Mouse (Mus musculus) intestine, embryonic 15.5 days (tissue): Measurements from ENCODE around the gene Selenoo. TPM values are rescaled to one million over a fixed set of nuclear protein-coding genes. Genes with fewer than 3 reads are reported as not detected.

Experiments
- ATAC-seq: fragments of 200-750 bp; cut with Nextera tagmentation; 2 replicates; pipeline ENCODE4 v1.8.0; 2017; ENCODE audit warnings: moderate TSS enrichment, moderate library complexity
- H3K27ac ChIP-seq: fragments of 300-500 bp; sonication (generic); 2 replicates; pipeline ENCODE4 v1.5.1; 2015; ENCODE audit warnings: mild to moderate bottlenecking, inconsistent platforms
- H3K27me3 ChIP-seq: fragments of 300-500 bp; sonication (generic); replicated peaks from 2 replicates; pipeline ENCODE4 v1.6.1; 2015; ENCODE audit warnings: inconsistent platforms
- H3K36me3 ChIP-seq: fragments of 300-500 bp; sonication (generic); 2 replicates; pipeline ENCODE4 v1.6.1; 2015; ENCODE audit warnings: inconsistent platforms
- H3K4me1 ChIP-seq: fragments of 300-500 bp; sonication (generic); replicated peaks from 2 replicates; pipeline ENCODE4 v1.6.1; 2015; ENCODE audit warnings: inconsistent platforms
- H3K4me2 ChIP-seq: fragments of 300-500 bp; sonication (generic); replicated peaks from 2 replicates; pipeline ENCODE4 v1.6.1; 2015; ENCODE audit warnings: mild to moderate bottlenecking, inconsistent platforms
- H3K4me3 ChIP-seq: fragments of 300-500 bp; sonication (generic); replicated peaks from 2 replicates; pipeline ENCODE4 v1.5.1; 2015; ENCODE audit warnings: inconsistent platforms
- H3K9ac ChIP-seq: fragments of 300-500 bp; sonication (generic); 2 replicates; pipeline ENCODE4 v1.6.1; 2015; ENCODE audit warnings: inconsistent platforms
- H3K9me3 ChIP-seq: fragments of 300-500 bp; sonication (generic); 2 replicates; pipeline ENCODE4 v1.6.1; 2016; ENCODE audit warnings: inconsistent platforms
- WGBS: fragments of 180-500 bp; shearing (Covaris S2); methylation state at CpG from one replicate; pipeline ENCODE4 v1.1.7; 2015; 5-methylcytosine and 5-hydroxymethylcytosine counted together
- polyA plus RNA-seq: library from polyadenylated mRNA; unstranded; fragments of >200 nt; fragmentation: Nextera tagmentation; extraction: Ambion mirVana; gene quantifications from 2 replicates; pipeline ENCODE4 v1.2.1, GENCODE M21; 2015

Gene Selenoo
- polyA plus RNA-seq, 1 experiment from 2014 or later: 15.9 TPM

- no peak for ATAC-seq
- Histone ChIP-seq H3K27ac (no peak overlapping the region), H3K4me2 (no peak overlapping the region), H3K27me3 (peaks cover 27% of the 10 kb centered on the region), H3K9ac (no peak overlapping the region), H3K9me3 (no peaks in the 10 kb centered on the region), H3K4me3 (no peak overlapping the region), H3K4me1 (peaks cover 16% of the 10 kb centered on the region), H3K36me3 (no peaks in the 10 kb centered on the region)
- WGBS: 95% methylated on average over 5 of the region's 5 CpGs
Measured at GRCm38 (mm10) chr15:89136461-89137155, 47.7 kb downstream of the Selenoo start.

DNA sequence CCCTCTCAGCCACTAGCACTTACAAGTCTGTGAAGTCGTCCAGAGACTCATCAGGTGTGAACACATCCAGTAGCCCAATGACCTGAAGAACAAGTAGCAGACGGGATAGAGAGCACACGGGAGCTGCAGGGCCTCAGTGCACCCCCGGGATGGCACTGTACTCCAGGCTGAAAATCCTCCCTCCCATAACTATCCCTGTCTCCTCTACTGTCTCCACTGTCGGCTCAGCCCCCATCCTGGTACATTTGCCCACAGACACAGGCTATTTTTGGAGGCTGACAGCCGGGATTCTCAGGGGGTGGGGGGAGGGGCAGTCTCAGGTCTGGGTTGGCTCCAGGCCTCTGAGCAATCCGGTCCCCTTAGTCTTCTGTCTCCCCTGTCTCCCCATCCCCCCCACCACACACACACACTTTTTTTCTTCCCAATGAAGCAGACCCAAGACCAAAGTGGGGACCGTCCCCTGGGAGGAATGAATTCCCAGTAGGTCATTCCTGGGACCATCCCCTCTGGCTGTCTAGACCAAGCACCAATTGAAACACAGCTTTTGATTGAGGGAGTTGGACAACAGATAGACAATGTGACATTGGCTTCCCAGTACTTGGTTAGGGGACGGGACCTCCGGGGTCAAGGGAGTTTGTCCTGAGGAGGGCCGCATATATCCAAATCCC, 48.6 kb downstream of the Selenoo start:
- H3K36me3 ChIP-seq: no peaks in the 10 kb centered on the region
- H3K9me3 ChIP-seq: no peaks in the 10 kb centered on the region
- H3K4me2 ChIP-seq: no peak overlapping the region
- 72% methylated on average over 11 of the region's 11 CpGs for WGBS
- H3K27me3 ChIP-seq: peaks cover 28% of the 10 kb centered on the region
- H3K9ac ChIP-seq: no peak overlapping the region
- ATAC-seq: no peak
- peaks cover 18% of the 10 kb centered on the region for H3K4me1 ChIP-seq
- H3K27ac ChIP-seq: no peak overlapping the region
- H3K4me3 ChIP-seq: no peak overlapping the region

GRCm38 (mm10) chr15:89138046-89138405, 49.1 kb downstream of the Selenoo start:
- H3K9me3 ChIP-seq: no peaks in the 10 kb centered on the region
- H3K4me3 ChIP-seq: no peak overlapping the region
- H3K27ac ChIP-seq: no peak overlapping the region
- H3K36me3 ChIP-seq: no peaks in the 10 kb centered on the region
- WGBS: 83% methylated on average over 7 of the region's 7 CpGs
- ATAC-seq: no peak
- peaks cover 28% of the 10 kb centered on the region for H3K27me3 ChIP-seq
- peaks cover 18% of the 10 kb centered on the region for H3K4me1 ChIP-seq
- no peak overlapping the region for H3K9ac ChIP-seq
- H3K4me2 ChIP-seq: no peak overlapping the region

GRCm38 (mm10) chr15:89138531-89138930, 49.6 kb downstream of the Selenoo start:
- Histone ChIP-seq H3K4me1 (peaks cover 18% of the 10 kb centered on the region), H3K27ac (no peak overlapping the region), H3K4me3 (no peak overlapping the region), H3K9me3 (no peaks in the 10 kb centered on the region), H3K36me3 (no peaks in the 10 kb centered on the region), H3K4me2 (no peak overlapping the region), H3K27me3 (peaks cover 28% of the 10 kb centered on the region), H3K9ac (no peak overlapping the region)
- 88% methylated on average over 6 of the region's 6 CpGs for WGBS
- ATAC-seq: no peak

DNA sequence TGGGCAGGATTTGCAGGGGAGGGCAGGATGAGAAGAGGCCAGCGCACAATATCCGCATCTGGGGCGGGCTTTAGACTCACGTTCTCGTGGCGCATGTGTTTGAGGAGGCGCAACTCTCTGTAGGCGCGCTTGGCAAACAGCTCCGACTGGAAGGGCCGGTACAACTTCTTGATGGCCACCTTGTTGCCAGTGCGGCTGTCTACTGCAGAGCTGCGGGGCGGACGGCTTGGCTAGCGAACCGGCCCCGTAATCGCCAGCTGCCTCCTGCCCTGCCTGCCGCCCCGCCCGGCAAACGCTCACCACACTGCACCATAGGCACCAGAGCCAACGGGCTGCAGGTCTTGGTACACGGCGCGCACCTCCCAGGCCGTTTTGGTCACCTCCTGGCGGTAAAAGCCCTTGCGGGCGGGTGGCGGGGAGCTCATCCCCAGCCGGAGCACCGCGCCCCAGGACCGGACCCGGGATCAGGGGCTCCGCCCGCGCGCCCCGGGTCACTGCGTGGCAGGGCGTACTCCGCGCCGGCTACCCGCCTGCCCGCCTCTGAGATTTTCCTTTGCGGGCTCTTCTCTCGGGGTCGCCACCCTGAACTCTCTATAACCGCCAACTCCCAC, 51.3 kb downstream of the Selenoo start:
- Histone ChIP-seq H3K27ac (no peak overlapping the region), H3K4me2 (peak overlapping the region; percentile 89), H3K36me3 (no peaks in the 10 kb centered on the region), H3K4me1 (peaks cover 18% of the 10 kb centered on the region), H3K27me3 (peaks cover 39% of the 10 kb centered on the region), H3K9me3 (no peaks in the 10 kb centered on the region), H3K4me3 (peak overlapping the region; percentile 43), H3K9ac (peak overlapping the region; percentile 35)
- under 1% methylated on average over 53 of the region's 53 CpGs for WGBS
- ATAC-seq: peak; percentile 60

DNA sequence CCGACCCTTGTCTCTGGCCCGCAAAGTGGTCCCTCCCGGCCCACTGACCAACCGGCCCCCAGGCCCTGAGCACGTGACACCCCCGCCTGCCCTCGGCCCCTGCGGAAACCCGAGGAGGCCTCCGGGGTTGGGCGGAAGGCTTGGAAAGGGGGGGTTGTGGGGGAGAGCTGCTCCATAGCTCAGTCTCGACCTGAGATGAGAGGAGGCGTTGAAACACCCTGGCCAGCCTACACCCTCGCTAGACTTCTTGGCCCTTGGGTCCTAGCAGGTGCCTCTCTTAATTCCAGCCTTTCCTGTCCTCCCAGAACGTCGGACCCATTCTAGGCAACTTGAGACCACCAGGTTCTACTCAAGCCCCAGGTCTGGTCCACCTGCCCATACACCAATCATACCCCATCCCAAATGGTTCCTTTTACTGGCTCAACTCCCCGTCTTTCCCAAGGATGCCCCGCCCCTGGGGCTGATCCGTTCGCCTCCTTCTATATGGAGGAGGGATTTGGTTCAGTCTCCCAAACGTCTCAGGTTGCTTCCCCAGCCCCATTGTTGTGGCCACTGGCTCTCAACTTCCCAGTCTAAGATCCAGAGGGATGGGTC, 51.9 kb downstream of the Selenoo start, which contains the start of gene Mapk12:
Gene Mapk12, minus strand, starts transcription at position 45 of the 594 bp plus-strand sequence.
- Histone ChIP-seq H3K9ac (peak within 1 kb of the TSS; percentile 35), H3K27me3 (peaks cover 46% of the 10 kb centered on the region), H3K9me3 (no peaks in the 10 kb centered on the region), H3K4me1 (peaks cover 18% of the 10 kb centered on the region), H3K4me2 (peak within 1 kb of the TSS; percentile 89), H3K27ac (no peak within 1 kb of the TSS), H3K36me3 (no peaks in the 10 kb centered on the region), H3K4me3 (peak within 1 kb of the TSS; percentile 43)
- WGBS: 1% methylated on average over 21 of the region's 21 CpGs
- peak; percentile 63 for ATAC-seq

DNA sequence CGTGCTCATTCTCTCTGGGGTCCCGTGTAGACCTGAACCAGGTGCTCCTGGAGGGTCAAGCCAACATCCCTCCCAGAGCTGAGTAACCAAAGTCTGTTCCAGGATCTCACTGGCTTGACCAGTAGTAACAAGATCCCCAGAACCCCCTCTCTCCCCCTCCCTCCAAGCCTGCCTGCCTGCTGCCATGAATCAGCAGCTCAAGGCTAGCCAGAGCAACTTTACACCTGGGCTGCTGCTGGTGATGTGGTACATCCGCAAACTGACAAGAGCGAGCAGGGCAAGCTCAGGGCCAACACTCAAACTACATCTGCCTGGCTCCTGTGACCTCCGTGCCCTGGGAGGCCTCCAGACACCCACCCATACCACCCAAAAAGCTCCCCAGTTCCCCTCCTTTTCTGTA, 52.6 kb downstream of the Selenoo start:
- Histone ChIP-seq H3K4me1 (peaks cover 20% of the 10 kb centered on the region), H3K27ac (no peak overlapping the region), H3K9me3 (no peaks in the 10 kb centered on the region), H3K9ac (no peak overlapping the region), H3K4me3 (no peak overlapping the region), H3K4me2 (no peak overlapping the region), H3K27me3 (peaks cover 52% of the 10 kb centered on the region), H3K36me3 (no peaks in the 10 kb centered on the region)
- ATAC-seq: no peak
- WGBS: 25% methylated on average over 5 of the region's 5 CpGs

- Histone ChIP-seq H3K9ac (no peak overlapping the region), H3K4me3 (no peak overlapping the region), H3K27me3 (peaks cover 56% of the 10 kb centered on the region), H3K4me1 (peaks cover 25% of the 10 kb centered on the region), H3K4me2 (no peak overlapping the region), H3K27ac (no peak overlapping the region), H3K36me3 (no peaks in the 10 kb centered on the region), H3K9me3 (no peaks in the 10 kb centered on the region)
- no peak for ATAC-seq
- 51% methylated on average over 4 of the region's 4 CpGs for WGBS
Measured at GRCm38 (mm10) chr15:89141905-89142304, 53.0 kb downstream of the Selenoo start.

GRCm38 (mm10) chr15:89143134-89143533, 54.2 kb downstream of the Selenoo start:
- ATAC-seq: no peak
- no peaks in the 10 kb centered on the region for H3K36me3 ChIP-seq
- H3K9me3 ChIP-seq: no peaks in the 10 kb centered on the region
- no peak overlapping the region for H3K27ac ChIP-seq
- H3K4me1 ChIP-seq: peaks cover 31% of the 10 kb centered on the region
- H3K27me3 ChIP-seq: peaks cover 61% of the 10 kb centered on the region
- H3K4me2 ChIP-seq: no peak overlapping the region
- 75% methylated on average over 2 of the region's 2 CpGs for WGBS
- no peak overlapping the region for H3K9ac ChIP-seq
- H3K4me3 ChIP-seq: no peak overlapping the region

GRCm38 (mm10) chr15:89144965-89145364, 56.1 kb downstream of the Selenoo start:
- no peak overlapping the region for H3K9ac ChIP-seq

DNA sequence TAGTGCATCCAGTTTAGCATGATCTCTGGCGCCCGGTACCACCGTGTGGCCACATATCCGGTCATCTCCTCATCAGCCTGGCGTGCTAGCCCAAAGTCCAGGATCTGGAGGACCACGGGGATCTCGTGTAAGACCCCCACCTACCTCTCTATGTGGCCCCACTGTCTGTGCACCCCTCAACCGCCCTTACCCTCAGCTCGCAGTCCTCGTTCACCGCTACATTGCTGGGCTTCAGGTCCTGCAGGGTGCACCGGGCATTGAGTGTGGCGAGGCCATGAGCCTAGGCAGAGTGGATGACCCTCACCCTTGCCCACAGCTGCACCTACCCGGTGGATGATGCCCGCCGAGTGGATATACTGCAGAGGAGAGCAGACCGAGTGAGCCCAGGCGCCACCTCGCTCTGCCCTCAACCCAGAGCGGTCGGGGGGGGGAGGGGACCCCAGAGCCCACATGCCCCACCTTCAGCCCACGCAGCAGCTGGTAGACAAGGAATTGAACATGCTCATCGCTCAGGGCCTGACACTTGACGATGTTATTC, 57.0 kb downstream of the Selenoo start:
- 0 out of 2 replicates have a peak overlapping the region, but pooled peaks have one; percentile 30 for H3K4me3 ChIP-seq
- no peak for ATAC-seq
- peaks cover 33% of the 10 kb centered on the region for H3K4me1 ChIP-seq
- no peaks in the 10 kb centered on the region for H3K9me3 ChIP-seq
- WGBS: 69% methylated on average over 24 of the region's 24 CpGs
- H3K36me3 ChIP-seq: no peaks in the 10 kb centered on the region
- H3K9ac ChIP-seq: no peak overlapping the region
- no peak overlapping the region for H3K27ac ChIP-seq
- H3K4me2 ChIP-seq: peak overlapping the region; percentile 67; the same call in 1 of the 2 replicates
- H3K27me3 ChIP-seq: peaks cover 67% of the 10 kb centered on the region

More at GRCm38 (mm10) chr15:89144965-89145364, 56.1 kb downstream of the Selenoo start:
- Histone ChIP-seq H3K9me3 (no peaks in the 10 kb centered on the region), H3K4me3 (no peak overlapping the region), H3K27ac (no peak overlapping the region), H3K27me3 (peaks cover 71% of the 10 kb centered on the region), H3K4me1 (peaks cover 38% of the 10 kb centered on the region), H3K4me2 (no peak overlapping the region), H3K36me3 (no peaks in the 10 kb centered on the region)
- no peak for ATAC-seq
- 81% methylated on average over 11 of the region's 11 CpGs for WGBS

- WGBS: under 1% methylated on average over 27 of the region's 27 CpGs
- peak; percentile 45 for ATAC-seq
- H3K27me3 ChIP-seq: peaks cover 61% of the 10 kb centered on the region
Measured at GRCm38 (mm10) chr15:89146537-89146936, 57.7 kb downstream of the Selenoo start.

More at GRCm38 (mm10) chr15:89146537-89146936, 57.7 kb downstream of the Selenoo start:
- peak overlapping the region; percentile 67 for H3K4me2 ChIP-seq
- peak overlapping the region; percentile 30 for H3K4me3 ChIP-seq
- no peaks in the 10 kb centered on the region for H3K9me3 ChIP-seq
- H3K9ac ChIP-seq: no peak overlapping the region
- H3K36me3 ChIP-seq: no peaks in the 10 kb centered on the region
- H3K27ac ChIP-seq: no peak overlapping the region
- H3K4me1 ChIP-seq: peaks cover 31% of the 10 kb centered on the region
